Mouse (Mus musculus) central nervous system, embryonic 14 days (tissue): ENCODE data around the gene Kpna7. TPM values are rescaled to one million over a fixed set of nuclear protein-coding genes. Genes with fewer than 3 reads are reported as not detected.

ENCODE experiments used
- polyA plus RNA-seq: library from polyadenylated mRNA; depleted of rRNA; stranded (reverse); fragments of >200 nt; gene quantifications from 2 replicates; pipeline ENCODE4 v1.2.3, GENCODE M21; 2012; rRNA removed

Kpna7 gene
- 0.04 TPM in 1 of 2 replicates, not detected in the other for polyA plus RNA-seq

GRCm38 (mm10) chr5:145083632-145084451 is at the start of gene Kpna7, which contains the start of gene Arpc1a:
Kpna7 (minus strand) TSS chr5:145084030.
Arpc1a (plus strand) TSS chr5:145083830.

GRCm38 (mm10) chr5:145114071-145114605 is 30.3 kb upstream of the Kpna7 start, which contains the start of gene Arpc1b:
Arpc1b (plus strand) TSS chr5:145114215.

GRCm38 (mm10) chr5:145042690-145043089 is 41.1 kb downstream of the Kpna7 start, which contains the start of gene 1700018F24Rik:
1700018F24Rik (plus strand) TSS chr5:145042990.

DNA sequence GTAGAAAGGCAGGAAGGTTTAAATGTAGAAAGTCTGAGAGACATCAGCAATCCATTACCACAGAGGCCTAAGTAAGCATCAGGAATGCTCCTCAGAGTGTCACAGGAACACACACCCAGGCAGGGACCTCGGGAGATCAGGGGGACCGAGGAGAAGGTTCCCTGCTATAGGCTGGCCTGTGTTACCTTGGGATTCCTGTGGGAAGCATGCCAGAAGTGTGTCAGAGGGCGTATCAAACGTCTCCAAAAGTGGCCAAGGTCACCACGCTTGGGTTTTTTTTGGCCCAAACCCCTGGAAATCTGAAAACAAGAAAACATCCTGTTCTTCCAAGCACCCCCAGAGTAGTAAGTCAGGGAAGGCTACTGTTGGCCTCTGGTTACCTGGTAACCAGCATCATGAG is 51.4 kb downstream of the Kpna7 start, which contains the start of gene Gm4871:
Gene Gm4871 (minus strand): TSS at position 364 of the 400 bp plus-strand sequence.

GRCm38 (mm10) chr5:144965639-144966351 is 118.0 kb downstream of the Kpna7 start, which contains the start of gene Smurf1:
Smurf1 (minus strand) TSS chr5:144965847.

Other genes with a start within 250 kb of the Kpna7 start
- 41.3 and 45.5 TPM in 2 replicates for gene Smurf1, start 118.2 kb downstream of the Kpna7 start, polyA plus RNA-seq
- not detected in 2 replicates for gene Gm4871, start 51.3 kb downstream of the Kpna7 start, polyA plus RNA-seq
- not detected in 2 replicates for gene 1700018F24Rik, start 41.0 kb downstream of the Kpna7 start, polyA plus RNA-seq
- 219 and 224 TPM in 2 replicates for gene Arpc1a, start 200 bp downstream of the Kpna7 start, polyA plus RNA-seq
- gene Arpc1b, start 30.2 kb upstream of the Kpna7 start, polyA plus RNA-seq: 78.0 and 125 TPM in 2 replicates
- gene Pdap1, start 56.2 kb upstream of the Kpna7 start, polyA plus RNA-seq: 136 and 142 TPM in 2 replicates
- gene Bud31, start 56.3 kb upstream of the Kpna7 start, polyA plus RNA-seq: 164 and 179 TPM in 2 replicates
- 18.6 TPM in 2 replicates for gene Ptcd1, start 83.1 kb upstream of the Kpna7 start, polyA plus RNA-seq
- 81.8 and 87.1 TPM in 2 replicates for gene Cpsf4, start 83.2 kb upstream of the Kpna7 start, polyA plus RNA-seq
- gene Atp5j2, start 108.0 kb upstream of the Kpna7 start, polyA plus RNA-seq: 341 and 365 TPM in 2 replicates
- gene Zkscan14, start 117.8 kb upstream of the Kpna7 start, polyA plus RNA-seq: 7.0 and 7.2 TPM in 2 replicates
- 10.1 and 10.4 TPM in 2 replicates for gene Zkscan5, start 120.5 kb upstream of the Kpna7 start, polyA plus RNA-seq
- 20.8 and 21.5 TPM in 2 replicates for gene Zfp655, start 147.7 kb upstream of the Kpna7 start, polyA plus RNA-seq
- 19.0 and 20.9 TPM in 2 replicates for gene Zscan25, start 196.5 kb upstream of the Kpna7 start, polyA plus RNA-seq